Mouse (Mus musculus): ENCODE measurements around the gene Ptprs. TPM values are rescaled to one million over a fixed set of nuclear protein-coding genes. Genes with fewer than 3 reads are reported as not detected.

The Ptprs gene
- polyA plus RNA-seq, 1 experiment from 2014 or later, result 22.2 TPM

DNA sequence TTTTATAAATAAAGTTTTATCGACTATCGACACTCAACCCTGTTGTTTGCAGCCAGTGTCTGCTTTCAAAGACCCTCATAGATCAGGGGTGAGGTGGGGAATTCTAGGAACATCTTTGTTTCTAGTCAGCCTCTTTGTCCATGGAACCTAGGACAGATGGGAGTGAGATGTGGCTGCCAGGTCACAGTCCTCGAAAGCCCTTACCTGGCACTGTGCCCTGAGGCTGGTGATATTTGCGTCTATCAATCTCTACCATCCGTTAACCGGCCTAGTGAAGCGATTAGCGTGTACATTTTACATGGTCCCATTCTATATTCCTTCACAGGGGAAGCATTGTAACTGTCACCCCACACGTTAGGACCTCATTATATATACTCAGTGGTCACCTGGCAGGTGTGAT is 9.6 kb upstream of the Ptprs start:
- Histone ChIP-seq H3K27me3 (ENCODE audit: control insufficient read depth, insufficient read depth, low read length) (no peaks in the 10 kb centered on the region), H3K9ac (ENCODE audit: low read length) (no peak overlapping the region), H3K9me3 (ENCODE audit: control insufficient read depth, low read length) (no peaks in the 10 kb centered on the region), H3K4me2 (replicated peaks; ENCODE audit: low read depth) (no peak overlapping the region), H3K27ac (replicated peaks) (no peak overlapping the region), H3K36me3 (ENCODE audit: control insufficient read depth, insufficient read depth, low read length) (no peaks in the 10 kb centered on the region), H3K4me1 (replicated peaks; ENCODE audit: control insufficient read depth, insufficient read depth) (no peaks in the 10 kb centered on the region), H3K4me3 (ENCODE audit: low read depth, low read length) (no peak overlapping the region)
- DNase-seq (ENCODE audit: low spot score) (no peak), ATAC-seq (ENCODE audit: low FRiP score, low TSS enrichment) (no peak)
- TF ChIP-seq CTCF (IDR thresholded peaks at IDR 0.05; ENCODE audit: low read depth) (no peak), EP300 (optimal IDR thresholded peaks at IDR 0.05) (no peak)
- 92% methylated on average over 9 of the region's 9 CpGs for WGBS

DNA sequence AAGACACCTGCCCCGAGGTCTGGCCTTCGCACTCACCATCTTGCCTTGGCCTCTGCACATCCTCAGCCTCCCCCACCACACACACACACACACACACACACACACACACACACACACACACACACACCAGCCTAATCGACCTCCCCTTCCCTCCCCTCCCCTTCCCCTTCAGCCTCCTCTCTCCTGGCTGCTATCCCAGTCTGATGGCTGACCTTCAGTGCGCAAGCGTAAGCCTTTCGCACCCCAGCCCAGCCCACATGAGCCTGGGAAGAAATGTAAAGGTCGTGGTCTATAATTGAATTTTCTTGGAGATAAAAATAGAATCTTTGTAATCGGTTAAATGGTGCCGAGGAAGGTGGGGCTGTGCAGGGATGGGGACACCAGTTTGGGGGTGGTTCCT is 8.8 kb upstream of the Ptprs start:
- H3K9ac ChIP-seq (ENCODE audit: low read length), result no peak overlapping the region
- H3K9me3 ChIP-seq (ENCODE audit: control insufficient read depth, low read length), result no peaks in the 10 kb centered on the region
- H3K4me3 ChIP-seq (ENCODE audit: low read depth, low read length), result no peak overlapping the region
- ATAC-seq (ENCODE audit: low FRiP score, low TSS enrichment), result no peak
- WGBS, result 57% methylated on average over 9 of the region's 9 CpGs
- no peaks in the 10 kb centered on the region for H3K36me3 ChIP-seq (ENCODE audit: control insufficient read depth, insufficient read depth, low read length)
- H3K4me2 ChIP-seq (replicated peaks; ENCODE audit: low read depth), result no peak overlapping the region
- no peak for TF ChIP-seq EP300 (optimal IDR thresholded peaks at IDR 0.05)
- TF ChIP-seq CTCF (IDR thresholded peaks at IDR 0.05; ENCODE audit: low read depth), result no peak
- no peak overlapping the region for H3K27ac ChIP-seq (replicated peaks)
- DNase-seq (ENCODE audit: low spot score), result no peak
- H3K27me3 ChIP-seq (ENCODE audit: control insufficient read depth, insufficient read depth, low read length), result no peaks in the 10 kb centered on the region
- H3K4me1 ChIP-seq (replicated peaks; ENCODE audit: control insufficient read depth, insufficient read depth), result no peaks in the 10 kb centered on the region

- TF ChIP-seq EP300 (optimal IDR thresholded peaks at IDR 0.05) (no peak), CTCF (IDR thresholded peaks at IDR 0.05; ENCODE audit: low read depth) (no peak)
- no peaks in the 10 kb centered on the region for H3K36me3 ChIP-seq (ENCODE audit: control insufficient read depth, insufficient read depth, low read length)
- ATAC-seq (ENCODE audit: low FRiP score, low TSS enrichment) (no peak), DNase-seq (ENCODE audit: low spot score) (no peak)
- no peak overlapping the region for H3K27ac ChIP-seq (replicated peaks)
- H3K9ac ChIP-seq (ENCODE audit: low read length), result no peak overlapping the region
- 75% methylated on average over 1 of the region's 1 CpGs for WGBS
- H3K27me3 ChIP-seq (ENCODE audit: control insufficient read depth, insufficient read depth, low read length), result no peaks in the 10 kb centered on the region
- H3K4me2 ChIP-seq (replicated peaks; ENCODE audit: low read depth), result no peak overlapping the region
- no peaks in the 10 kb centered on the region for H3K4me1 ChIP-seq (replicated peaks; ENCODE audit: control insufficient read depth, insufficient read depth)
- no peaks in the 10 kb centered on the region for H3K9me3 ChIP-seq (ENCODE audit: control insufficient read depth, low read length)
- no peak overlapping the region for H3K4me3 ChIP-seq (ENCODE audit: low read depth, low read length)
Observed at GRCm38 (mm10) chr17:56482671-56483070, 6.4 kb upstream of the Ptprs start.

DNA sequence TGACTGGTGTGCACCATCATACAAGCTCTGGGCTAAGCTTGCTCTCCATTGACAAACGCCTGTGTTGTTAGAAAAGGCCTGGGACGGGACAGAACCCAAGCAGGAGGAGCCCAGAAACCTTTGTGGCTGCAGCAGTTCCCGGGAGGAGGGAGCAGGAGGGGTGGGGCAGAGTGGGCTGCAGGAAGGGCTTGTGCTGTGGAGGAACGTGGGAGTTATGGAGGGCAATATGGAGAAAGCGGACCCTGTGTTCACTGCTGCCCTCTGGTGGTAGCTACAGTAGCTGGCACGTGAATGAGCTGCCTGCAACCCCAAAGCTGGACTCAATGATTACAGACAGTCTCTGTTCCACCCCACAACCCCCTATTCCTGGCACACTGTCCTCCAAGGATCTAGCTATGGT is 3.1 kb upstream of the Ptprs start:
- DNase-seq (ENCODE audit: low spot score), result peak; percentile 74
- Histone ChIP-seq H3K4me1 (replicated peaks; ENCODE audit: control insufficient read depth, insufficient read depth) (peaks cover 5% of the 10 kb centered on the region; the same call in 1 of the 2 replicates), H3K27ac (replicated peaks) (no peak overlapping the region), H3K9me3 (ENCODE audit: control insufficient read depth, low read length) (no peaks in the 10 kb centered on the region), H3K9ac (ENCODE audit: low read length) (no peak overlapping the region), H3K36me3 (ENCODE audit: control insufficient read depth, insufficient read depth, low read length) (no peaks in the 10 kb centered on the region), H3K27me3 (ENCODE audit: control insufficient read depth, insufficient read depth, low read length) (no peaks in the 10 kb centered on the region; the same call in 1 of the 2 replicates), H3K4me2 (replicated peaks; ENCODE audit: low read depth) (no peak overlapping the region), H3K4me3 (ENCODE audit: low read depth, low read length) (no peak overlapping the region)
- peak; percentile 92 for TF ChIP-seq CTCF (IDR thresholded peaks at IDR 0.05; ENCODE audit: low read depth)
- no peak for TF ChIP-seq EP300 (optimal IDR thresholded peaks at IDR 0.05)
- 13% methylated on average over 6 of the region's 6 CpGs for WGBS
- no peak for ATAC-seq (ENCODE audit: low FRiP score, low TSS enrichment)

DNA sequence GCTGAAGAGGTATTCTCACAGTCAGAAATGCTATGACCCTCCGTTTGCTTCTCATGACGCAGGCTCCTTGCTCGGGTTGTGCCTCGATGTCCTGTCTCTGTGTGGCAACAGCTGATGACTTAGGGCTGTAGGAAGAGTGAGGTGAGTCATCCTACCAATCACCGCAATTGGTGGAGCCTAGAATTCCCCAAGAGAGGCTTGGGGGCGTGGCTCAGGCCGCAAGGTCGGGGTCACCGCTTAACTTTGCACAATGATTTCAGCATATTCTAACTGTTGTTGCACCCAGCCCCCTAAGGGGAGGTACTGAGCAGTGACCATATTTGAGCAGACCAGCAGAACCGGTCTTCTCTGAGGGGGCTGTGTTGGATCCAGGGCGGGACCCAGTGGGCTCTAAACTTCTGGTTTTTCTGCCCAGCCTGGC is 1.9 kb upstream of the Ptprs start:
- DNase-seq (ENCODE audit: low spot score), result peak; percentile 52
- no peak overlapping the region for H3K27ac ChIP-seq (replicated peaks)
- ATAC-seq (ENCODE audit: low FRiP score, low TSS enrichment), result peak; percentile 45
- peaks cover 3% of the 10 kb centered on the region; the same call in 1 of the 2 replicates for H3K27me3 ChIP-seq (ENCODE audit: control insufficient read depth, insufficient read depth, low read length)
- H3K36me3 ChIP-seq (ENCODE audit: control insufficient read depth, insufficient read depth, low read length), result no peaks in the 10 kb centered on the region
- TF ChIP-seq CTCF (IDR thresholded peaks at IDR 0.05; ENCODE audit: low read depth) (no peak), EP300 (optimal IDR thresholded peaks at IDR 0.05) (no peak)
- WGBS, result 41% methylated on average over 11 of the region's 11 CpGs
- peaks cover 11% of the 10 kb centered on the region for H3K4me1 ChIP-seq (replicated peaks; ENCODE audit: control insufficient read depth, insufficient read depth)
- no peak overlapping the region for H3K4me2 ChIP-seq (replicated peaks; ENCODE audit: low read depth)
- no peak overlapping the region for H3K4me3 ChIP-seq (ENCODE audit: low read depth, low read length)
- H3K9ac ChIP-seq (ENCODE audit: low read length), result no peak overlapping the region
- no peaks in the 10 kb centered on the region for H3K9me3 ChIP-seq (ENCODE audit: control insufficient read depth, low read length)

DNA sequence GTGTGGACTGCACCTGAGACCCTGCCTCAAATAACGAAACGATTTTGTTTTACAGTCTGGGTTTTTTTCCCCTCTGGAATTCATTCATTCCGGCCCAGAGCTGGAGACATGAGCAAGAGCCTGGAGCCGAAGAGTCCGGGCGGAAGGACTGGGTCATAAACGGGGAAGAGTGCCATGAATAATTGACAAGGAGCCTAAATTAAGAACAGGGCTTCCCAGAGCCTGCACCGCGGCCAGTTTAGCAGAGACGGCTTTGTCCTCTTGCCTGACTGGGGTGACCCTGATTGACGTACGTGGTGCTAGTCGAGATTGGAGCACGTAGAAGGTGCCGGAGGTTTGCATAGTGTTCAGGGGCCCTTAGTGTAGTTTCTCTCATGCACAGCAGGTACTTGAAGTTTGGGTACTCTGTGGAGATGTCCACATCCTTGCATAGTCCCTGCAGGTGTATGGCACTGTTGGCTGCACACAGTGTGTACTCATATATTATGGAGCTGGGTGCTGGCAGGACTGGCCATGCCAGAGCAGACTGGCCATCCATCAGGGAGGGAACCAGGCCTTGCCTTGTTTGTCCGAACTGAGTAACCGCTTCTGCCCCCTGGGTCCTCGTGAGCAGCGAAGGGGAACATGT is 1.0 kb upstream of the Ptprs start:
- Histone ChIP-seq H3K9ac (ENCODE audit: low read length) (no peak overlapping the region), H3K4me1 (replicated peaks; ENCODE audit: control insufficient read depth, insufficient read depth) (peaks cover 12% of the 10 kb centered on the region), H3K9me3 (ENCODE audit: control insufficient read depth, low read length) (no peaks in the 10 kb centered on the region), H3K27me3 (ENCODE audit: control insufficient read depth, insufficient read depth, low read length) (peaks cover 3% of the 10 kb centered on the region; the same call in 1 of the 2 replicates), H3K27ac (replicated peaks) (no peak overlapping the region), H3K36me3 (ENCODE audit: control insufficient read depth, insufficient read depth, low read length) (no peaks in the 10 kb centered on the region), H3K4me3 (ENCODE audit: low read depth, low read length) (no peak overlapping the region), H3K4me2 (replicated peaks; ENCODE audit: low read depth) (no peak overlapping the region)
- ATAC-seq (ENCODE audit: low FRiP score, low TSS enrichment) (no peak), DNase-seq (ENCODE audit: low spot score) (no peak)
- WGBS, result 93% methylated on average over 19 of the region's 19 CpGs
- TF ChIP-seq EP300 (optimal IDR thresholded peaks at IDR 0.05) (no peak), CTCF (IDR thresholded peaks at IDR 0.05; ENCODE audit: low read depth) (no peak)
